ENCODE assay signal across 8 mouse cellular contexts in the genomic region with DNA sequence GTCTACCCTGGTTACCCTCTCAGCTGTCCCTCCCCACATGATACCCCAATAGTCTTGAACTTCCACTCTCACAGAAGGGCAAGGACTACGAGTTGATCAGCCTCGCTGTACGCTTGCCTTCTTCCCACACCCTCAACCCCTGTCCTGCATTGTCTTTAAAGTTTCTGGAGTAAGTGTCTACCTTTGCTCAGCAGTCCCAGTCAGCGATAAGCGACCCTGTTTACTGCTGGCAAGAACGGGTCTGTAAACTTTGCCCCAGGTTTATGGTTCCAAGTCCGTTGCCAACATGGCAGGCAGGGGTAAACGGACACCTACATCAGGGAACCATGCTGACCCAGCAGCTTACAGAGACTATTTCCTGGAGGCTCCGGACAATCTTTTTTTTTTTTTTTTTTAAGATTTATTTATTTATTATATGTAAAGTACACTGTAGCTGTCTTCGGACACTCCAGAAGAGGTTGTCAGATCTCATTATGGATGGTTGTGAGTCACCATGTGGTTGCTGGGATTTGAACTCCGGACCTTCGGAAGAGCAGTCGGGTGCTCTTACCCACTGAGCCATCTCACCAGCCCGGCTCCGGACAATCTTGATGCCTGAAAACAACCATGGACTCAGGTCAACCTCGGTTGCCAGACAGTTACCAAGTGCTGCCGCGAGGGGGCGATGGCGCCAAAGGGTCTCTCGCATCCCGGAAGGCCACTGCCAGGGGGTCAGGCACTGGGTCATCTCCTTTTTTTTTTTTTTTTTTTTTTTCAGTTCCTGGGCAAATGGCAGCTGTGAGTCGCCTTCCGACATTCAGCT. TPM values are rescaled to one million over a fixed set of nuclear protein-coding genes. Genes with fewer than 3 reads are reported as not detected.
DNase-seq lines count a peak whose midpoint lies in the region; ATAC-seq and TF ChIP-seq lines count a peak whose summit lies in the region.

No protein-coding gene starts in this region.

- no peaks in the 10 kb centered on the region for H3K9me3 ChIP-seq in ES-Bruce4 (replicated peaks; ENCODE audit: control insufficient read depth, insufficient read depth, low read length, poor library complexity, severe bottlenecking)
- H3K9me3 ChIP-seq in forebrain, embryonic 13.5 days (replicated peaks), result no peaks in the 10 kb centered on the region

- ATAC-seq in cerebellum, adult (ENCODE audit: insufficient number of reproducible peaks, low FRiP score, low TSS enrichment), result 0 out of 2 replicates have a peak, but pooled peaks have one; percentile 49
- peak; percentile 33; the same call in 1 of the 2 replicates for ATAC-seq in forebrain, embryonic 13.5 days
- peak; percentile 58; the same call in 1 of the 2 replicates for ATAC-seq in neutrophil, adult 5-6 weeks (ENCODE audit: extremely low read depth, insufficient number of reproducible peaks, low FRiP score, poor library complexity, severe bottlenecking)

- peak; percentile 6; the same call in 1 of the 2 replicates for TF ChIP-seq EP300 in ES-Bruce4 (IDR thresholded peaks at IDR 0.05; ENCODE audit: insufficient read depth, low read depth, low read length)

- H3K36me3 ChIP-seq in ES-Bruce4 (ENCODE audit: control insufficient read depth, insufficient read depth, low read length, poor library complexity, severe bottlenecking), result no peaks in the 10 kb centered on the region
- H3K36me3 ChIP-seq in forebrain, embryonic 13.5 days (ENCODE audit: poor library complexity, severe bottlenecking), result no peaks in the 10 kb centered on the region

- intact Hi-C loops in heart, postnatal 36 days (cut with DNase I), result loop anchor here (1.0 to 10.0 kb wide), 3 partner anchors 53 to 239 kb away; a partner anchor contains a TSS

- H3K4me3 ChIP-seq in ES-Bruce4 (ENCODE audit: low read depth, low read length), result peak overlapping the region; percentile 44
- H3K4me3 ChIP-seq in forebrain, embryonic 13.5 days, result no peak overlapping the region
- no peak overlapping the region for H3K4me3 ChIP-seq in lung, adult 2 months (replicated peaks; ENCODE audit: extremely low read depth, low read depth, low read length)

- H3K27ac ChIP-seq in ES-Bruce4 (ENCODE audit: insufficient read depth, low read length), result peak overlapping the region; percentile 46; the same call in 1 of the 2 replicates
- H3K27ac ChIP-seq in forebrain, embryonic 13.5 days, result no peak overlapping the region

- no peak for TF ChIP-seq POLR2A in ES-Bruce4 (IDR thresholded peaks at IDR 0.05; ENCODE audit: insufficient read depth, low read length)
- no peak for TF ChIP-seq POLR2A in lung, adult 2 months (IDR thresholded peaks at IDR 0.05; ENCODE audit: borderline replicate concordance, extremely low read depth, low read depth, low read length)

- TF ChIP-seq CTCF in ES-Bruce4 (IDR thresholded peaks at IDR 0.05; ENCODE audit: low read depth, low read length), result peak; percentile 85
- TF ChIP-seq CTCF in lung, adult 2 months (IDR thresholded peaks at IDR 0.05; ENCODE audit: insufficient read depth, low read length), result peak; percentile 77

- H3K4me1 ChIP-seq in ES-Bruce4 (ENCODE audit: control insufficient read depth, insufficient read depth, low read length), result no peaks in the 10 kb centered on the region
- H3K4me1 ChIP-seq in forebrain, embryonic 13.5 days, result no peaks in the 10 kb centered on the region
- no peaks in the 10 kb centered on the region for H3K4me1 ChIP-seq in lung, adult 2 months (ENCODE audit: control insufficient read depth, insufficient read depth, low read length)

- H3K27me3 ChIP-seq in ES-Bruce4 (ENCODE audit: control insufficient read depth, insufficient read depth, low read length, poor library complexity, severe bottlenecking), result no peaks in the 10 kb centered on the region
- no peaks in the 10 kb centered on the region for H3K27me3 ChIP-seq in forebrain, embryonic 13.5 days

- 13% methylated on average over 24 of the region's 24 CpGs for WGBS in forebrain, embryonic 13.5 days
- WGBS in lung, adult 2 months, result 11% methylated on average over 24 of the region's 24 CpGs

- peak overlapping the region; percentile 11 for H3K9ac ChIP-seq in ES-Bruce4 (ENCODE audit: low read depth, poor library complexity, severe bottlenecking)
- no peak overlapping the region for H3K9ac ChIP-seq in forebrain, embryonic 13.5 days

- peak overlapping the region; percentile 37 for H3K4me2 ChIP-seq in forebrain, embryonic 13.5 days

- peak; percentile 83 to 89 for DNase-seq in heart, postnatal 36 days
- DNase-seq in layer of hippocampus, adult 11-12 months (ENCODE audit: low spot score), result peak; percentile 75
- DNase-seq in lung, adult 2 months, result peak; percentile 80
- DNase-seq in testis, postnatal 14 days (ENCODE audit: low spot score), result peak; percentile 69

RNA-seq across cellular contexts. Expression of a gene that starts 43.4 kb away (rescaled TPM):
- polyA plus RNA-seq in ES-Bruce4 (2011; ENCODE audit: insufficient read depth, insufficient read length, low read depth, missing spikeins), result 26.1 and 26.7 TPM in 2 replicates
- 11.6 and 12.7 TPM in 2 replicates for polyA plus RNA-seq in forebrain, embryonic 13.5 days (2015; fragmentation: Nextera tagmentation; extraction: Ambion mirVana)
- 10 to 100 TPM; 11.5 to 11.6 TPM for total RNA-seq in heart, postnatal 36 days (2021)
- polyA plus RNA-seq in lung, adult 2 months (2012; rRNA removed), result 12.7 and 17.5 TPM in 2 replicates
- 36.7 and 39.7 TPM in 2 replicates for total RNA-seq in neutrophil, adult 5-6 weeks (2017)

RNA-seq across cellular contexts. Expression of a gene that starts 48.8 kb away (rescaled TPM):
- polyA plus RNA-seq in ES-Bruce4 (2011; ENCODE audit: insufficient read depth, insufficient read length, low read depth, missing spikeins), result 39.6 and 42.4 TPM in 2 replicates
- 14.5 and 14.8 TPM in 2 replicates for polyA plus RNA-seq in forebrain, embryonic 13.5 days (2015; fragmentation: Nextera tagmentation; extraction: Ambion mirVana)
- total RNA-seq in heart, postnatal 36 days (2021), result 1 to 10 TPM; 4.6 to 7.9 TPM
- polyA plus RNA-seq in lung, adult 2 months (2012; rRNA removed), result 2.8 and 3.4 TPM in 2 replicates
- total RNA-seq in neutrophil, adult 5-6 weeks (2017), result 4.8 and 7.6 TPM in 2 replicates
